In the genomic region with DNA sequence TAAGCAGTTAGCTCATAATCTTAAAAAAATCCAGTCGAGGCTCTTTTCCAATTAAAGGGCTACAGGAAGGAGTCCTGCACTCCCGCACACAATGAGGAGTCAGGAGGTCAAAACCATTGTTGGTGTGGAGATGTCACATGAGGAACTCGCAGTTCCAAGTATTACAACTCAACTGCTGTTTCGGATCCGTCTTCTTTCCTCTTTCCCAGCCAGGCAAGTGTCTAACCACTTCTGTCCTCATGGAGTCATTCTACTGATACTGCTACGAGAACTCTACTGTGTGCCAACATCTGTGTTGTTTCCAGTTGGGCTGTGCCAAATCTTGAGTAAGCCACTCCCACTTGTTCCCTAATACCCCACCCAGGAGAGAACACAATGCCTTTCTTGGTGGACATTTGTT, we compare ENCODE assay signal across 13 mouse cellular contexts. TPM values are rescaled to one million over a fixed set of nuclear protein-coding genes. Genes with fewer than 3 reads are reported as not detected.
DNase-seq lines count a peak whose midpoint lies in the region; TF ChIP-seq lines count a peak whose summit lies in the region.
"Had no signal": no experiment of that assay in that cellular context is flagged by ENCODE, and none has a peak within 500 bp of the region (broad histone marks: within the 10 kb centered on the region; RNA-seq: fewer than 3 reads in every experiment).

No protein-coding gene starts in this region.

- intact Hi-C loops in heart, postnatal 14 days (cut with DNase I) = no loop called here

- 0 out of 2 replicates have a peak overlapping the region, but pooled peaks have one; percentile 18 for H3K27ac ChIP-seq in layer of hippocampus, adult 2 months
- H3K27ac ChIP-seq: hindbrain, embryonic 14.5 days; neural tube, embryonic 13.5 days had no signal

- peak; percentile 35 for DNase-seq in adrenal gland, adult 2 months
- DNase-seq in adrenal gland, postnatal 10 days = no peak
- no peak for DNase-seq in layer of hippocampus, adult 2 months (ENCODE audit: low spot score in 2 of 2)
- no peak for DNase-seq in layer of hippocampus, adult 9-10 months (ENCODE audit: low spot score)
- peak; percentile 23 to 51 for DNase-seq in heart, postnatal 14 days
- peak; percentile 13 for DNase-seq in lung, postnatal 14 days
- no peak for DNase-seq in layer of hippocampus, postnatal 36 days
- DNase-seq in frontal cortex, adult 2 months (ENCODE audit: extremely low spot score in 1 of 2, low spot score in 1 of 2) = no peak
- DNase-seq: cerebellum, adult 2 months; embryo, embryonic 11 days; thymus, adult 18-20 months had no signal

- H3K4me3 ChIP-seq in layer of hippocampus, adult 2 months = no peak overlapping the region
- H3K4me3 ChIP-seq: neural tube, embryonic 13.5 days had no signal

- no peak for TF ChIP-seq CTCF in layer of hippocampus, adult 2 months (conservative IDR thresholded peaks at IDR 0.05)

RNA-seq across cellular contexts. Expression of a gene that starts 2.3 kb away (rescaled TPM):
- 100 to 1,000 TPM; 110 to 159 TPM for total RNA-seq in adrenal gland, adult 2 months (2021)
- polyA plus RNA-seq in adrenal gland, adult 2 months (2012; rRNA removed) = 14.3 and 16.0 TPM in 2 replicates
- 10 to 100 TPM; 76.5 to 86.0 TPM for total RNA-seq in adrenal gland, postnatal 10 days (2021)
- total RNA-seq in layer of hippocampus, adult 2 months (2021) = 100 to 1,000 TPM; 199 to 202 TPM
- total RNA-seq in heart, postnatal 14 days (2021) = 10 to 100 TPM; 49.1 to 50.3 TPM
- 100 to 1,000 TPM; 211 to 212 TPM for total RNA-seq in layer of hippocampus, postnatal 36 days (2021)
- 116 and 122 TPM in 2 replicates for polyA plus RNA-seq in frontal cortex, adult 2 months (2012; rRNA removed)

RNA-seq across cellular contexts. Expression of a gene that starts 30.9 kb away (rescaled TPM):
- 100 to 1,000 TPM; 159 to 172 TPM for total RNA-seq in adrenal gland, adult 2 months (2021)
- polyA plus RNA-seq in adrenal gland, adult 2 months (2012; rRNA removed) = 336 and 349 TPM in 2 replicates
- 100 to 1,000 TPM; 107 to 110 TPM for total RNA-seq in adrenal gland, postnatal 10 days (2021)
- 10 to 100 TPM; 58.9 to 66.1 TPM for total RNA-seq in layer of hippocampus, adult 2 months (2021)
- 10 to 100 TPM; 66.6 to 68.6 TPM for total RNA-seq in heart, postnatal 14 days (2021)
- 10 to 100 TPM; 65.3 to 68.0 TPM for total RNA-seq in layer of hippocampus, postnatal 36 days (2021)
- 39.8 and 44.6 TPM in 2 replicates for polyA plus RNA-seq in frontal cortex, adult 2 months (2012; rRNA removed)

Comparison
In these comparisons a context has a peak if more than half of its experiments do, and no peak if none do; other contexts are left out.
1. DNase-seq: peak in adrenal gland, adult 2 months (single experiment), heart, postnatal 14 days (2 of 2) and lung, postnatal 14 days (single experiment); none in adrenal gland, postnatal 10 days (single experiment), layer of hippocampus, adult 2 months (0 of 2), layer of hippocampus, adult 9-10 months (single experiment), layer of hippocampus, postnatal 36 days (0 of 2) and frontal cortex, adult 2 months (0 of 2).